Mouse (Mus musculus) heart, embryonic 13.5 days (tissue): Measurements from ENCODE around the gene Fgd5. TPM values are rescaled to one million over a fixed set of nuclear protein-coding genes. Genes with fewer than 3 reads are reported as not detected.
"Not testable (repeated sequence)": the region's sequence is repeated elsewhere in the genome, so short reads cannot be mapped to it uniquely, and the experiment has no call there.

ENCODE experiments used
- ATAC-seq: fragments of 200-750 bp; cut with Nextera tagmentation; 2 replicates; pipeline ENCODE4 v1.8.0; 2017; ENCODE audit warnings: moderate TSS enrichment; ENCODE audit not compliant: insufficient number of reproducible peaks, low FRiP score, low TSS enrichment; ENCODE audit errors: extremely low read depth
- H3K27ac ChIP-seq: fragments of 300-500 bp; sonication (generic); replicated peaks from 2 replicates; pipeline ENCODE4 v1.5.1; 2015; ENCODE audit warnings: moderate library complexity, mild to moderate bottlenecking, inconsistent platforms
- H3K27me3 ChIP-seq: fragments of 300-500 bp; sonication (generic); replicated peaks from 2 replicates; pipeline ENCODE4 v1.6.1; 2015; ENCODE audit warnings: mild to moderate bottlenecking, inconsistent platforms
- H3K36me3 ChIP-seq: fragments of 300-500 bp; sonication (generic); 2 replicates; pipeline ENCODE4 v1.6.1; 2015; ENCODE audit warnings: mild to moderate bottlenecking, inconsistent platforms
- H3K4me1 ChIP-seq: fragments of 300-500 bp; sonication (generic); 2 replicates; pipeline ENCODE4 v1.6.1; 2015; ENCODE audit warnings: inconsistent platforms
- H3K4me2 ChIP-seq: fragments of 300-500 bp; sonication (generic); 2 replicates; pipeline ENCODE4 v1.6.1; 2015; ENCODE audit warnings: inconsistent platforms, mild to moderate bottlenecking, moderate library complexity
- H3K4me3 ChIP-seq: fragments of 300-500 bp; sonication (generic); 2 replicates; pipeline ENCODE4 v1.5.1; 2015; ENCODE audit warnings: moderate library complexity, mild to moderate bottlenecking, inconsistent platforms
- H3K9ac ChIP-seq: fragments of 300-500 bp; sonication (generic); 2 replicates; pipeline ENCODE4 v1.6.1; 2015; ENCODE audit warnings: inconsistent platforms, mild to moderate bottlenecking, moderate library complexity
- H3K9me3 ChIP-seq: fragments of 300-500 bp; sonication (generic); 2 replicates; pipeline ENCODE4 v1.6.1; 2016; ENCODE audit warnings: inconsistent platforms
- WGBS: fragments of 180-500 bp; shearing (Covaris S2); methylation state at CpG from one replicate; pipeline ENCODE4 v1.1.7; 2015; ENCODE audit warnings: mixed read lengths; 5-methylcytosine and 5-hydroxymethylcytosine counted together
- polyA plus RNA-seq: library from polyadenylated mRNA; unstranded; fragments of >200 nt; fragmentation: Nextera tagmentation; extraction: Ambion mirVana; gene quantifications from 2 replicates; pipeline ENCODE4 v1.2.1, GENCODE M21; 2015

Fgd5 gene
- polyA plus RNA-seq, 1 experiment from 2014 or later, result 11.4 TPM

DNA sequence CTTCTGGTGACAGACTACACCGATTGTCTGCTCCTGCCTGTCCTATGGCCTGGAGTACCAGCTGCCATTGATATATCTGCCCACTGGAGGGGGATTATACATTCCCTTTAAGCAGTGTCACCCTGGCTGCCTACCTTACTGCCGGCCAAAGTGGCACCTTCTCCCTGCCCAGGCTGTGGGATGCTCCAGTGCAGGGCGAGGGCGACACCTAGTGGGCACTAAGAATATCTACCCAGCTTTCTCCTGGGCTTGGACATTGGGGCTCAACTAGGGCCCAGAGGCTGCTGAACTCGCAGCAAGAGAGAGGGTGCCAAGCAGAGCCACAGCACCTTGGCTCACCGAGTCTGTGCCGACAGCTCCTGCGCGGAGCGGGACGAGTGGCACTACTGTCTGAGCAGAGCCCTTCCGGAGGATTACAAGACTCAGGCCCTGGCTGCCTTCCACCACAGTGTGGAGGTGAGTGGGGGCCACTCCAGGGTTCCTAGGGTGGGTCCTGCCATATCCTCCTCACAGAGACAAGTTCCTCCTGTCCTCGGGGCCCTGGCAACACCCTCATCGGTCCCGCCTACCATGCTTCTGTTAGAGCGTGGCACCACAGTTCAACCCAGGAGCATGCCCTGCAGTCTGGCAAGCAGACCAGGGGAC is 88.6 kb downstream of the Fgd5 start:
- H3K4me3 ChIP-seq, result no peak overlapping the region
- H3K9me3 ChIP-seq, result no peaks in the 10 kb centered on the region
- peaks cover 6% of the 10 kb centered on the region; the same call in 1 of the 2 replicates for H3K36me3 ChIP-seq
- no peak overlapping the region for H3K27ac ChIP-seq
- H3K4me2 ChIP-seq, result no peak overlapping the region
- peak; percentile 17; the same call in 1 of the 2 replicates for ATAC-seq
- H3K9ac ChIP-seq, result no peak overlapping the region
- peaks cover 21% of the 10 kb centered on the region for H3K27me3 ChIP-seq
- H3K4me1 ChIP-seq, result peaks cover 11% of the 10 kb centered on the region
- 25% methylated on average over 16 of the region's 16 CpGs for WGBS

DNA sequence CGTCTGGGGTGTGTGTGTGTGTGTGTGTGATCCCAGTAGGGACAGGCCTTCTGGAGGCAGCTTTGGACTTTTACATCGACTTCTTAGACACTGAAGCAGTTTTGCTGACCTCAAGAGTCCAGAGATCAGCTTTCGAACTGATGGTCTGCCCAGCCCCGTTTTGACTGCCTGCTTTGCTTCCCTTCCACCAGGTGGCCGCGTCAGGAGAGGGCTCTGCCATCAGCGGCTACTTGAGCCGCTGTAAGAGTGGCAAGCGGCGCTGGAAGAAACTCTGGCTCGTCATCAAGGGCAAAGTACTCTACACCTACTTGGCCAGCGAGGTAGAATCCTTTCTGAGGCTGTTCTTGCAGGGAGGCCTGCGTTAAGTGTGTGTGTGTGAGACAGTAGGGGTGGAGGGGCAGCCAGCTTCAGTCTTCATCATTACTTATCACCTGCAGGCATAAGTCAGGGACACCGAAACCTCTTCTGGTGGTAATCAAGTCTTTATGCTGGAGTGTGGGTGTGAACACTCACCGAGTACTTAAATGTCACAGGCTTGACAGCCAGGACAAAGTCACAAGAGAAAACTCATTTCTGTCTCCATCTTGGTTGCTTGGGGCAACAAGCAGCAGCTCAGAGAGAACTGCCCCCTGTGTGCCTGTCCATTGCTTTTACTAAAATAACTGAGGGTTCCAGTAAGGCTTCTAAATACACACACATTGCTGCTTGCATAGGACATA is 92.6 kb downstream of the Fgd5 start:
- Histone ChIP-seq H3K4me3 (no peak overlapping the region), H3K4me2 (peak overlapping the region; percentile 40), H3K27me3 (peaks cover 15% of the 10 kb centered on the region), H3K4me1 (peaks cover 8% of the 10 kb centered on the region; the same call in 1 of the 2 replicates), H3K36me3 (peaks cover 12% of the 10 kb centered on the region; the same call in 1 of the 2 replicates), H3K27ac (no peak overlapping the region), H3K9me3 (no peaks in the 10 kb centered on the region), H3K9ac (no peak overlapping the region)
- no peak for ATAC-seq
- WGBS, result 33% methylated on average over 15 of the region's 15 CpGs

DNA sequence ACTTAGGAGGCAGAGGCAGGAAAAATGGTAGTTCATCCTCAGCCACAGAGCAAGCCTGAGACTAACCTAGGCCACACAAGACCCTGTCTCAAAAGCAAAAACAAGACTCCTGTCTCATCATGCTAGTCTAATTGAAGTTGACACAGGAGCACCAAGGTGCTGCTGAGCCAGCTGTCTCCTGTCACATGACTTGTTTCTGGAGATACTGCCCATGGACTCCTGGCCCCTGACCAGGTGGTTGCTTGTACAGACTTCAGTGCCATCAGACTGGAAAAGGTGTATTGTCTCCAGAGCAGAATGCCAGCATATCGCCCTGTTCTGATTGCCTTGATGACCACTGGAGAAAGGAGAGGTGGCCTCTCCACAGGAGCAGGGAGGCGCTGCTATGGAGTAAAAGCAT is 102.1 kb downstream of the Fgd5 start:
- no peaks in the 10 kb centered on the region for H3K36me3 ChIP-seq
- no peaks in the 10 kb centered on the region for H3K27me3 ChIP-seq
- no peak overlapping the region for H3K9ac ChIP-seq
- no peak overlapping the region for H3K4me3 ChIP-seq
- ATAC-seq, result no peak
- no peak overlapping the region for H3K4me2 ChIP-seq
- H3K27ac ChIP-seq, result no peak overlapping the region
- H3K4me1 ChIP-seq, result no peaks in the 10 kb centered on the region
- WGBS, result 79% methylated on average over 2 of the region's 2 CpGs
- no peaks in the 10 kb centered on the region for H3K9me3 ChIP-seq

DNA sequence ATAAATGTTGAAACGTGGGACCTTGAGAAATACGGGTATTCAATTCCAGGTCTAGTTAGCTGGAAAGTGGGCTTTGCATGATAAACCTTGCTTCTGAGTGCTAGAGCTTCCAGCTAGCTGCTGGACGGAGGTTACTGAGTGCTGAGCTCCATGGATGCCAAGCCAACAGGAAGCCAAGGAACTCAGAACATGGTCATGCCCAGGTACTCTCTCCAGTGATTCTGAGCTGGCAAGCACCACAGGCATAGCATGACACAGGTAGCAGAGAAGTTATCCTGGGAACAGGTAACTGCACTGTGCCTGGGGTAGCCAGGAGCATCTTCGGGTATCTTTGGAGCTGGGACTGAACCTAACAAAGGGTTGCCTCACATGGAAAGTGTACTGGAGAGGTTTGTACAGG is 104.1 kb downstream of the Fgd5 start:
- ATAC-seq, result no peak

DNA sequence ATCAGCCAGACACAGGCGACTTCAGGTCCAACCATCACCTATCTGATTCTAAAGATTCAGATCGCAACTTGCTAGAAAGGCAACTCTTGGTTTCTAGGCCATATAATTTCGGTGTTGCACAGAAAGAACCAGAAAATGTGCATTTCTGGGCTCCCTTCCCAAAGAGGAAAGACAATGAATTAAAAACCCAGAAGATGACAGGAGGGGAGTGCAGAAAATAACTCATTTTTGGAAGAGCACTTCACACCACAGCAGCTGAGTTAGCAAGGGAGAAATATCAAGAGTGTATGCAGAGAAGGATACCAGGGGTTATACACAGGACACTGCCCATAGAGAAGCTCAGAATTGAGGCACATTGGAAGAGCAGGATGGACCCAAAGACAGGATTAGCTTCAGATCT is 106.3 kb downstream of the Fgd5 start:
- Histone ChIP-seq H3K27ac (no peak overlapping the region), H3K27me3 (no peaks in the 10 kb centered on the region), H3K9me3 (no peaks in the 10 kb centered on the region), H3K4me3 (no peak overlapping the region), H3K4me2 (no peak overlapping the region), H3K36me3 (no peaks in the 10 kb centered on the region), H3K9ac (no peak overlapping the region), H3K4me1 (peaks cover 1% of the 10 kb centered on the region)
- 74% methylated on average over 3 of the region's 3 CpGs for WGBS
- no peak for ATAC-seq

More for the DNA sequence above, 104.1 kb downstream of the Fgd5 start:
- Histone ChIP-seq H3K9ac (no peak overlapping the region), H3K4me2 (no peak overlapping the region), H3K27me3 (no peaks in the 10 kb centered on the region), H3K4me1 (no peaks in the 10 kb centered on the region), H3K36me3 (no peaks in the 10 kb centered on the region), H3K9me3 (no peaks in the 10 kb centered on the region), H3K27ac (no peak overlapping the region), H3K4me3 (no peak overlapping the region)
- WGBS, result 75% methylated on average over 4 of the region's 4 CpGs

DNA sequence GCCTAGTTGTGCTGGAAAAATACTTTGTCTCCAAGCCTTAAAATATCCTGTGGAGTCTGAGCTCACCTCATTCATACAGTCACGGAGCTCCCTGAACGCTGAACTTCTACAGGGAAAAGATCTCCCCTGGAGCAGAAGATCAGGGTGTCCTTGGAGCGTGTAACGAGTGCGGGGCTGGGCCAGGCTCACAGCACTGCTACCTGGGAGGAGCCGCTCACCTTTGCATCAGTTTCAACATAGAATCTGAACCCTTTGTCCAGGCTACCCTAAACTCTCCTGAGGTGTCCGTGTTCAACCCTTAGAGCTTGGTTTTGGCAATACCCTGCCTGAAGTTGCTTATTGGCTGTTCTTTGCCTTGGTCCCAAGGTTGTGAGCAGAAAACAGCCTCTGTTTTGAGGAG is 110.5 kb downstream of the Fgd5 start:
- peaks cover 26% of the 10 kb centered on the region for H3K4me1 ChIP-seq
- H3K27ac ChIP-seq, H3K4me3 ChIP-seq, H3K4me2 ChIP-seq, H3K9ac ChIP-seq, H3K27me3 ChIP-seq, H3K36me3 ChIP-seq, ATAC-seq, H3K9me3 ChIP-seq: not testable (repeated sequence)
- WGBS, result 83% methylated on average over 7 of the region's 7 CpGs

DNA sequence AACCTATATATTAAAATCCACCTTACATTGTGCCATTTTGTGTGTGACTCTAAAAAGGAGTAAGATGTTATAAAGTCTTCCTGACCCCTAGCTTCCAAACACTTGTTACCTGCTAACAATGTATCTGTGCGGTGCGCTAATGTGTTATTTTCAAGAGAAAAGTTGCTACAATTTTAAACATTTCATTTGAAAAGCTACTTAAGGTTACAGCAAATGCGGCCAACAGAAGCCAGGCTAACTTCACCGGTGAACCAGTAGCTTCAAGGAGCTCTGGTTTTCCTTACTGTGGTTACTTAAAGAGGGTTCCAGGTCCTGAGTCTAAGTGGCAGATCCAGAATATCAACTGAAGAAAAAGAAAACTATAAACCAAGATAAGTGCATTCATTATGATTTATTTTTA is 111.3 kb downstream of the Fgd5 start:
- WGBS, result 89% methylated on average over 4 of the region's 4 CpGs
- peaks cover 34% of the 10 kb centered on the region for H3K4me1 ChIP-seq
- H3K4me2 ChIP-seq, result peak overlapping the region; percentile 81
- no peak for ATAC-seq
- H3K9ac ChIP-seq, result peak overlapping the region; percentile 56; the same call in 1 of the 2 replicates
- H3K9me3 ChIP-seq, result no peaks in the 10 kb centered on the region
- peak overlapping the region; percentile 96 for H3K4me3 ChIP-seq
- no peaks in the 10 kb centered on the region for H3K27me3 ChIP-seq
- no peaks in the 10 kb centered on the region for H3K36me3 ChIP-seq
- no peak overlapping the region for H3K27ac ChIP-seq

DNA sequence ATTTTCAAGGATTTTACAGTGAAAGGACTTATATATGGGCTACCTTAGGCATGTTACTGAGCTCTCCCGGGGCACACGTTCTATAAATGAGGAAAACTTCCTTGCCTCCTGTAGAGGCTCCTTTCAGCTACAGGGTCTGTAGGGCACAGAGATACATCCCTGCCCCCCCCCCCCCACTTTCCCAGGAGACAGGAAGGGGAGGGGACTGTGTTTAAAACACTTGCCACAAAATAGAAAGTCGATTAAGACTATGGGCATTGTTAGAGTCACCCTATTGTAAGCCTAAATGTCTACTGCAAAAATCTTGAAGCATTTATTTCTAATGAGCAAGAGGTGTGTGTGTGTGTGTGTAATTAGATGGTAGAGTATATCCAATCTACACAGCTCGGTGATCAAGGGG is 111.8 kb downstream of the Fgd5 start:
- no peaks in the 10 kb centered on the region for H3K27me3 ChIP-seq
- H3K9ac ChIP-seq, result peak overlapping the region; percentile 100
- H3K27ac ChIP-seq, result peak overlapping the region; percentile 99
- no peaks in the 10 kb centered on the region for H3K36me3 ChIP-seq
- H3K4me1 ChIP-seq, result peaks cover 39% of the 10 kb centered on the region
- no peak for ATAC-seq
- 3% methylated on average over 4 of the region's 4 CpGs for WGBS
- H3K9me3 ChIP-seq, result no peaks in the 10 kb centered on the region
- peak overlapping the region; percentile 96 for H3K4me3 ChIP-seq
- peak overlapping the region; percentile 81 for H3K4me2 ChIP-seq

DNA sequence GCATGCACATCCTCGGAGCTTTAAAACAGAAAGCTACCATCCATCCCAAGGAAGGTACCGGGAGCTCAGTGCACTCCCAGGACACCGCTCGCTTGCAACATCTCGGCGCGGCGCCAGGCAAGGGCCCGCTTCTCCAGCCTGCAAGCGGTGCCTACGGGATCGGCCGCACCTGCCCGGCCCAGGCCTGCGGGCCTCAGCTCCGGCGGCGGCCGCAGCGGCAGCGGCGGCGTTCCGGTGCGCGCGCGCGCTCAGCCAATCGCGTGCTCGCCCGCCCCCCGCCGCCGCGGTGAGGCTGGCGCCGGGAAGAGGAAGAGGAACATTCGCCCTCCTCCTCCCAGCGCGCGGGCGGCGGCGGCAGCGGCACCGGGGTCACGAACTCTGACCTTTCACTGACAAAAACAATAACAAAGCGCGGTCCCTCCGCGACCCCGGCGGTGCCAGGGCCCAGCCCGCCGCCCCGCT is 112.5 kb downstream of the Fgd5 start, which contains the start of gene Nr2c2:
Gene Nr2c2, plus strand, starts transcription at position 261 of the 462 bp plus-strand sequence.
- Histone ChIP-seq H3K9ac (peak within 1 kb of the TSS; percentile 100), H3K27me3 (no peaks in the 10 kb centered on the region), H3K4me1 (peaks cover 44% of the 10 kb centered on the region), H3K27ac (peak within 1 kb of the TSS; percentile 99), H3K9me3 (no peaks in the 10 kb centered on the region), H3K4me2 (peak within 1 kb of the TSS; percentile 81), H3K36me3 (no peaks in the 10 kb centered on the region), H3K4me3 (peak within 1 kb of the TSS; percentile 96)
- peak; percentile 49; the same call in 1 of the 2 replicates for ATAC-seq
- WGBS, result under 1% methylated on average over 43 of the region's 58 CpGs

DNA sequence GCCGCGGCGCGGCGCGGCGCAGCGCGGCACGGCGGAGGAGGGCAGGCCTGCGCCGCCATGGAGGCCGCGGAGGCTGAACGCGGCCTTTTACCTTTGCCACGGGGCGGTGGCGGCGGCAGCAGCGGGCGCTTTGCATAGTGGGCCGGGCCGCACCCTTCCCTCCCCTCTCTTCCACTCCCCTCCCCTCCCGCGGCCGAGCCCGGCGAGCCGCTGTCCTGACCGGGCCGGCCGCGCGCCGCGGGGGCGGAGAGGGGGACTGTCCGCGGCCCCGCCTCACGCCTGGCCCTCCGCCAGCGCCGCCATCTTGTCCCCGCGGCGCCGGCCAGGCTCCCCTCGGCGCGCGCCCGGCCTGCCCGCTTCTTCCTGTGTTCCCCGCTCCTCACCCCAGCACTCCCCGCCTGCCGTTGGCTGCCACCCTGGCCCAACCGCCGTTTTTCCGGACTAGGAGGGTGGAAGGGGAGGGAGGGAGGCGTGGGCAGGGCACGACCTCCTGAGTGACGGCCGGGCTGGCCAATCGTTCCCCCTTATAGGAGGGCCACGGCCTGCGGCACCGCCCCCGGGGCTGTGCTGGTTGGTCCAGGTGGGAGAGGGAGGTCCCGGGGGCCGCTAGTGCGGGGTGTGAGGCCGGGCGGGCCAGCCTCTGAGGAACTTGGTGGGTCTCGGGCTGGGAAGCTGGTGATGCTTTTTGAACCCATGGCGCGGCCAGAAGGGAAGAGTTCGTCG is 113.2 kb downstream of the Fgd5 start:
- peak; percentile 100 for ATAC-seq
- H3K27ac ChIP-seq, result peak overlapping the region; percentile 99
- no peaks in the 10 kb centered on the region for H3K27me3 ChIP-seq
- H3K36me3 ChIP-seq, result no peaks in the 10 kb centered on the region
- WGBS, result under 1% methylated on average over 53 of the region's 81 CpGs
- H3K9me3 ChIP-seq, result no peaks in the 10 kb centered on the region
- peak overlapping the region; percentile 100 for H3K9ac ChIP-seq
- H3K4me3 ChIP-seq, result peak overlapping the region; percentile 96
- peaks cover 50% of the 10 kb centered on the region for H3K4me1 ChIP-seq
- H3K4me2 ChIP-seq, result peak overlapping the region; percentile 81

DNA sequence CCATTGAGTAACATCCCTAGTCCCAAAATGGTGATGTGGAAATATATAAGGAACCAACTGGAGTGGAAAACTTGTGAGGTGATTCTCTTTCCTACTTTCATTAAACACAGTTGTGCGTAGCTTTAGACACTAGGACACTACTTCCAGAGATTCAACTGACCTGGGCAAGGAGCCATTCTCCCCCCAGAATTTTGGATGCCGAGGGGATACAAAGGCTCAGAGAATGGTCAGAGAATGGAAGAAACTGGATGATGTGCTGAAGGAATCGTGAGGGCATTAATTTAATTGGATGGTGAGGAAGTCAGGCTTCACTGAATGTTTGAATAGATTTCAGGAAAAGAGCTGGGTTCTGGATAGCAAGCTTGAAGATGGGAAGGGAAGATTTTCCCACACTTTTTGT is 114.1 kb downstream of the Fgd5 start:
- Histone ChIP-seq H3K9ac (peak overlapping the region; percentile 100), H3K36me3 (no peaks in the 10 kb centered on the region), H3K27me3 (no peaks in the 10 kb centered on the region), H3K9me3 (no peaks in the 10 kb centered on the region), H3K27ac (peak overlapping the region; percentile 99), H3K4me2 (peak overlapping the region; percentile 81), H3K4me1 (peaks cover 53% of the 10 kb centered on the region), H3K4me3 (peak overlapping the region; percentile 96)
- 41% methylated on average over 3 of the region's 3 CpGs for WGBS
- ATAC-seq, result no peak
